In genomic region chr15:97327500-97328081, GRCm38 (mm10) we compare ENCODE assay signal across 9 mouse cellular contexts.
DNase-seq lines count a peak whose midpoint lies in the region; TF ChIP-seq lines count a peak whose summit lies in the region.
"Had no signal": no experiment of that assay in that cellular context is flagged by ENCODE, and none has a peak within 500 bp of the region (broad histone marks: within the 10 kb centered on the region; RNA-seq: fewer than 3 reads in every experiment).

No protein-coding gene starts in this region.

- TF ChIP-seq CTCF in left cerebral cortex, adult 2 months (IDR thresholded peaks at IDR 0.05) = peak; percentile 66

- intact Hi-C loops in left cerebral cortex, adult 2 months (cut with DNase I) = no loop called here

- H3K27ac ChIP-seq in left cerebral cortex, adult 2 months = no peak overlapping the region
- H3K27ac ChIP-seq: heart, embryonic 15.5 days had no signal

- no peak for DNase-seq in left cerebral cortex, adult 2 months (ENCODE audit: extremely low spot score in 1 of 2, low spot score in 2 of 2)
- DNase-seq in left cerebral cortex, adult 18-20 months (ENCODE audit: low spot score in 2 of 2) = no peak
- DNase-seq in WW6 (ENCODE audit: low read depth, low spot score) = peak; percentile 68
- peak; percentile 41 for DNase-seq in forelimb bud, embryonic 11.5 days (ENCODE audit: low read depth, low spot score)
- DNase-seq in naive thymus-derived CD4-positive, alpha-beta T cell, adult 2 months (ENCODE audit: low read depth) = peak; percentile 86
- DNase-seq in urinary bladder, adult 2 months (ENCODE audit: low spot score) = no peak
- no peak for DNase-seq in right cerebral cortex, adult 2 months (ENCODE audit: low spot score in 2 of 2)

- H3K4me3 ChIP-seq in left cerebral cortex, adult 2 months = no peak overlapping the region
- H3K4me3 ChIP-seq: heart, embryonic 15.5 days; myocyte had no signal

Comparison
In these comparisons a context has a peak if more than half of its experiments do, and no peak if none do; other contexts are left out.
1. DNase-seq: peak in WW6 (single experiment), forelimb bud, embryonic 11.5 days (single experiment) and naive thymus-derived CD4-positive, alpha-beta T cell, adult 2 months (single experiment); none in left cerebral cortex, adult 2 months (0 of 2), left cerebral cortex, adult 18-20 months (0 of 2), urinary bladder, adult 2 months (single experiment) and right cerebral cortex, adult 2 months (0 of 2).